Mouse (Mus musculus): Measurements from ENCODE around the gene Disc1. TPM values are rescaled to one million over a fixed set of nuclear protein-coding genes. Genes with fewer than 3 reads are reported as not detected.

The Disc1 gene
- polyA plus RNA-seq (2012; rRNA removed) (3.2 and 3.8 TPM in 2 replicates), polyA plus RNA-seq (2014; fragmentation: Nextera tagmentation; extraction: Ambion mirVana) (2.2 and 2.7 TPM in 2 replicates)

- no peak for TF ChIP-seq POLR2A (IDR thresholded peaks at IDR 0.05; ENCODE audit: borderline replicate concordance, extremely low read depth, insufficient read depth, insufficient read length)
- peaks cover 33% of the 10 kb centered on the region for H3K27me3 ChIP-seq (ENCODE audit: control insufficient read depth, insufficient read depth, low read length)
- under 1% methylated on average over 65 of the region's 65 CpGs for WGBS
- no peaks in the 10 kb centered on the region for H3K36me3 ChIP-seq (ENCODE audit: control insufficient read depth, insufficient read depth, low read length)
- no peaks in the 10 kb centered on the region for H3K9me3 ChIP-seq (ENCODE audit: control insufficient read depth, low read length)
- peak within 1 kb of the TSS; percentile 96 for H3K4me2 ChIP-seq (replicated peaks; ENCODE audit: low read depth, low read length, severe bottlenecking)
- peaks cover 6% of the 10 kb centered on the region for H3K4me1 ChIP-seq (ENCODE audit: control insufficient read depth, insufficient read depth, low read length)
- H3K9ac ChIP-seq (ENCODE audit: low read depth, low read length, severe bottlenecking): peak within 1 kb of the TSS; percentile 79
- peak within 1 kb of the TSS; percentile 71 for H3K4me3 ChIP-seq (replicated peaks; ENCODE audit: low read length)
- DNase-seq (ENCODE audit: low spot score) (no peak), ATAC-seq (ENCODE audit: low FRiP score, low read depth) (peak; percentile 42)
- 0 out of 2 replicates have a peak within 1 kb of the TSS, but pooled peaks have one; percentile 19 for H3K27ac ChIP-seq (replicated peaks; ENCODE audit: low read depth, low read length)
Measured at GRCm38 (mm10) chr8:125053505-125054435, at the start of gene Disc1. TSS of gene Disc1 (plus strand) at chr8:125054195.

DNA sequence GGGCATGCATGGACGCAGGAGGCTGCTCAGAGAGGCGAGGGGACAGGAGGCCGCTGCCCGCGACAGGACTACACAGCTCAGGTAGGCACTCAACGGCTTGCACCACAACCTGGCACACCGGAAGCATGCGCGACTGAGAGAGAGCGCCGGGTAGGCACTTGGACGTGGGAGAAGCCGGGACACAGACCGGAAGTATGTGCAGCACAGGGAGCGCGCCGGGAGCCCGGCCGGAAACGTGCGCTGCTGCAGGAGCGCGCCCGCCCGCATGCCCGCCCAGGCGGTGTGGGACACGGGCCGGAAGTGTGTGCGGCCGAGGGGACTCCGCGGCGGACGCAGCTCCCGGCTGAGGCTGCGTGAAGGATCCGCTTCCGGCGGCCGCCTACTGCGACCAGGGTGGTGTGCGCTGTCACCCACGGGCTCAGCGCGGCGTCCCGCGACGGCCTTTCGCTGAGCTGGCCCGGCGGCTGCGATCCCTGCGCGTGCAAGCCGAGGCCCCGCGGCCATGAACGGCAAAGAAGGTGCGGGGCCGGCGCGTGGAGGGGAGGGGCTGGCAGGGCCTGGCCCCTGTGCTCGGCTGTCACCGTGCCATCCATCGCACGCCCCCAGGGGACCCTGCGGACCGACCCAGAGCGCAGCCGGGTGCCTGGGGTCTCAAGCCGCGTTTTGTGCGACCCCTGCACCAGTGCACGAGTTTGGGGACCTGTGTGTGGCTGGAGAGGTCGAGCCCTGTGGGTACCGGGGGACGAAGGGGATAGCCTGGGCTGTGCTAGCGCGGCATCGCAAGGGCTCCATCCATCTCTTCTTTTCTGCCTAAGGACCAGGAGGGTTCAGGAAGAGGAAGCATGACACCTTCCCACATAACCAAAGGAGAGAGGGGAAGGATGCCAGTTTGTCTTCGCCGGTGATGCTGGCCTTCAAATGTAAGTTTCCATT lies 41.0 kb upstream of the Disc1 start, which contains the start of gene Tsnax:
TSS of gene Tsnax (plus strand) at position 303 of the 933 bp plus-strand sequence.
- Histone ChIP-seq H3K27me3 (ENCODE audit: control insufficient read depth, insufficient read depth, low read length) (no peaks in the 10 kb centered on the region), H3K36me3 (ENCODE audit: control insufficient read depth, insufficient read depth, low read length) (peaks cover 26% of the 10 kb centered on the region), H3K9me3 (ENCODE audit: control insufficient read depth, low read length) (no peaks in the 10 kb centered on the region), H3K27ac (replicated peaks; ENCODE audit: low read depth, low read length) (peak within 1 kb of the TSS; percentile 74), H3K9ac (ENCODE audit: low read depth, low read length, severe bottlenecking) (peak within 1 kb of the TSS; percentile 92), H3K4me3 (replicated peaks; ENCODE audit: low read length) (peak within 1 kb of the TSS; percentile 99), H3K4me2 (replicated peaks; ENCODE audit: low read depth, low read length, severe bottlenecking) (peak within 1 kb of the TSS; percentile 80), H3K4me1 (ENCODE audit: control insufficient read depth, insufficient read depth, low read length) (peaks cover 6% of the 10 kb centered on the region; the same call in 1 of the 2 replicates)
- WGBS: 4% methylated on average over 57 of the region's 84 CpGs
- peak; percentile 97 for ATAC-seq (ENCODE audit: low FRiP score, low read depth)
- peak; percentile 7; the same call in 1 of the 2 replicates for TF ChIP-seq POLR2A (IDR thresholded peaks at IDR 0.05; ENCODE audit: borderline replicate concordance, extremely low read depth, insufficient read depth, insufficient read length)
- peak; percentile 89 for DNase-seq (ENCODE audit: low spot score)

DNA sequence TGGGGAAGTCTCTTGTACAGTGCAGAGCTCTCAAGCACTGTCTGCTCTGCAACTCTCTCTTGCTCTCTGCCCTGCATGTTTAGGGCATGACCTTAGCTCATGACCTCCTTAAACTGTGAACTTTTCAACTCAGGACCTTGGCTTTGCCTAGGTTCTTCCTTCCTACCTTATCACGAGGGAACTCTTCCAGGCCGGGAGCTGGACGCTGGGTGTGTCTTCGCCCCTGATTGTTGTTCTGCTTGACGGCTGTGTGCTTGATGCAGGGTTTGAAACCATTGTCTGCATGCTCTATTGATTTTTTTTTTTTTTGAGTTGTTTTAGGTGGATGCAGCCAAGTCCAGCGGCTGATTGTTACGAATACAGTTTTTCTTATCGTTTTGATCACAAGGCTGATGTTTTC lies 29.9 kb upstream of the Disc1 start:
- Histone ChIP-seq H3K9me3 (ENCODE audit: control insufficient read depth, low read length) (no peaks in the 10 kb centered on the region), H3K27me3 (ENCODE audit: control insufficient read depth, insufficient read depth, low read length) (no peaks in the 10 kb centered on the region), H3K27ac (replicated peaks; ENCODE audit: low read depth, low read length) (no peak overlapping the region), H3K4me1 (ENCODE audit: control insufficient read depth, insufficient read depth, low read length) (no peaks in the 10 kb centered on the region), H3K4me2 (replicated peaks; ENCODE audit: low read depth, low read length, severe bottlenecking) (no peak overlapping the region), H3K4me3 (replicated peaks; ENCODE audit: low read length) (no peak overlapping the region), H3K36me3 (ENCODE audit: control insufficient read depth, insufficient read depth, low read length) (peaks cover 48% of the 10 kb centered on the region), H3K9ac (ENCODE audit: low read depth, low read length, severe bottlenecking) (no peak overlapping the region)
- TF ChIP-seq POLR2A (IDR thresholded peaks at IDR 0.05; ENCODE audit: borderline replicate concordance, extremely low read depth, insufficient read depth, insufficient read length): no peak
- ATAC-seq (ENCODE audit: low FRiP score, low read depth) (no peak), DNase-seq (ENCODE audit: low spot score) (no peak)
- WGBS: 88% methylated on average over 8 of the region's 8 CpGs

GRCm38 (mm10) chr8:125027211-125027610 lies 26.8 kb upstream of the Disc1 start:
- H3K27ac ChIP-seq (replicated peaks; ENCODE audit: low read depth, low read length): no peak overlapping the region
- H3K36me3 ChIP-seq (ENCODE audit: control insufficient read depth, insufficient read depth, low read length): peaks cover 71% of the 10 kb centered on the region
- TF ChIP-seq POLR2A (IDR thresholded peaks at IDR 0.05; ENCODE audit: borderline replicate concordance, extremely low read depth, insufficient read depth, insufficient read length): no peak

More at GRCm38 (mm10) chr8:125027211-125027610, 26.8 kb upstream of the Disc1 start:
- Histone ChIP-seq H3K4me1 (ENCODE audit: control insufficient read depth, insufficient read depth, low read length) (no peaks in the 10 kb centered on the region), H3K27me3 (ENCODE audit: control insufficient read depth, insufficient read depth, low read length) (no peaks in the 10 kb centered on the region), H3K4me2 (replicated peaks; ENCODE audit: low read depth, low read length, severe bottlenecking) (no peak overlapping the region), H3K4me3 (replicated peaks; ENCODE audit: low read length) (no peak overlapping the region), H3K9me3 (ENCODE audit: control insufficient read depth, low read length) (no peaks in the 10 kb centered on the region), H3K9ac (ENCODE audit: low read depth, low read length, severe bottlenecking) (no peak overlapping the region)
- 53% methylated on average over 3 of the region's 3 CpGs for WGBS
- ATAC-seq (ENCODE audit: low FRiP score, low read depth) (0 out of 2 replicates have a peak, but pooled peaks have one; percentile 30), DNase-seq (ENCODE audit: low spot score) (peak; percentile 54)
